Mouse (Mus musculus): ENCODE data around the gene Gdf11. TPM values are rescaled to one million over a fixed set of nuclear protein-coding genes. Genes with fewer than 3 reads are reported as not detected.

Gene Gdf11
- total RNA-seq, 2 experiments from 2014 or later, result 12.6 to 14.7 TPM

- intact Hi-C loops (cut with DNase I), result loop anchor here (5.0 kb wide), 1 partner anchor 77 kb away; no protein-coding TSS in a partner anchor
- no peak for DNase-seq (ENCODE audit: low spot score in 2 of 2)
Observed at GRCm38 (mm10) chr10:128899759-128900490, 8.4 kb upstream of the Gdf11 start.

- intact Hi-C loops (cut with DNase I), result loop anchor here (5.0 kb wide), 1 partner anchor 80 kb away; no protein-coding TSS in a partner anchor
- DNase-seq (ENCODE audit: low spot score in 2 of 2), result no peak
Observed at GRCm38 (mm10) chr10:128897501-128897900, 6.0 kb upstream of the Gdf11 start.

GRCm38 (mm10) chr10:128896807-128897206 lies 5.3 kb upstream of the Gdf11 start:
- intact Hi-C loops (cut with DNase I), result loop anchor here (5.0 kb wide), 1 partner anchor 80 kb away; no protein-coding TSS in a partner anchor
- DNase-seq (ENCODE audit: low spot score in 2 of 2), result no peak

GRCm38 (mm10) chr10:128895952-128896693 lies 4.6 kb upstream of the Gdf11 start:
- intact Hi-C loops (cut with DNase I), result loop anchor here (1.0 to 5.0 kb wide), 2 partner anchors 51 to 81 kb away; no protein-coding TSS in a partner anchor
- no peak for DNase-seq (ENCODE audit: low spot score in 2 of 2)

GRCm38 (mm10) chr10:128895437-128895836 lies 3.9 kb upstream of the Gdf11 start:
- intact Hi-C loops (cut with DNase I), result loop anchor here (1.0 to 5.0 kb wide), 2 partner anchors 50 to 82 kb away; no protein-coding TSS in a partner anchor
- DNase-seq (ENCODE audit: low spot score in 2 of 2), result peak; percentile 54 to 65

- DNase-seq (ENCODE audit: low spot score in 2 of 2), result no peak
- intact Hi-C loops (cut with DNase I), result loop anchor here (5.0 kb wide), 1 partner anchor 155 kb away; no protein-coding TSS in a partner anchor
Observed at GRCm38 (mm10) chr10:128892246-128892645, 728 bp upstream of the Gdf11 start.

GRCm38 (mm10) chr10:128890383-128891295 lies 879 bp downstream of the Gdf11 start:
- no peak for DNase-seq (ENCODE audit: low spot score in 2 of 2)
- intact Hi-C loops (cut with DNase I), result loop anchor here (5.0 kb wide), 1 partner anchor 153 kb away; no protein-coding TSS in a partner anchor

GRCm38 (mm10) chr10:128889846-128890245 lies 1.7 kb downstream of the Gdf11 start:
- no peak for DNase-seq (ENCODE audit: low spot score in 2 of 2)
- intact Hi-C loops (cut with DNase I), result loop anchor here (5.0 kb wide), 1 partner anchor 153 kb away; no protein-coding TSS in a partner anchor

GRCm38 (mm10) chr10:128888941-128889827 lies 2.3 kb downstream of the Gdf11 start:
- DNase-seq (ENCODE audit: low spot score in 2 of 2), result no peak
- intact Hi-C loops (cut with DNase I), result no loop called here

GRCm38 (mm10) chr10:128882067-128882466 lies 9.5 kb downstream of the Gdf11 start:
- intact Hi-C loops (cut with DNase I), result no loop called here
- no peak for DNase-seq (ENCODE audit: low spot score in 2 of 2)

- intact Hi-C loops (cut with DNase I), result no loop called here
Observed at GRCm38 (mm10) chr10:128878811-128879210, 12.7 kb downstream of the Gdf11 start.

GRCm38 (mm10) chr10:128878291-128878690 lies 13.2 kb downstream of the Gdf11 start:
- DNase-seq (ENCODE audit: low spot score in 2 of 2), result no peak
- intact Hi-C loops (cut with DNase I), result no loop called here

More at GRCm38 (mm10) chr10:128878811-128879210, 12.7 kb downstream of the Gdf11 start:
- DNase-seq (ENCODE audit: low spot score in 2 of 2), result no peak

GRCm38 (mm10) chr10:128870341-128870740 lies 21.2 kb downstream of the Gdf11 start:
- intact Hi-C loops (cut with DNase I), result no loop called here
- no peak for DNase-seq (ENCODE audit: low spot score in 2 of 2)

- intact Hi-C loops (cut with DNase I), result no loop called here
- no peak for DNase-seq (ENCODE audit: low spot score in 2 of 2)
Observed at GRCm38 (mm10) chr10:128866518-128866917, 25.0 kb downstream of the Gdf11 start.

- intact Hi-C loops (cut with DNase I), result no loop called here
- DNase-seq (ENCODE audit: low spot score in 2 of 2), result no peak
Observed at GRCm38 (mm10) chr10:128866042-128866441, 25.5 kb downstream of the Gdf11 start.

- intact Hi-C loops (cut with DNase I), result no loop called here
- DNase-seq (ENCODE audit: low spot score in 2 of 2), result no peak
Observed at GRCm38 (mm10) chr10:128861176-128861575, 30.3 kb downstream of the Gdf11 start.

GRCm38 (mm10) chr10:128850339-128850738 lies 41.2 kb downstream of the Gdf11 start:
- intact Hi-C loops (cut with DNase I), result no loop called here
- DNase-seq (ENCODE audit: low spot score in 2 of 2), result no peak

- no peak for DNase-seq (ENCODE audit: low spot score in 2 of 2)
- intact Hi-C loops (cut with DNase I), result loop anchor here (5.0 kb wide), 1 partner anchor 129 kb away; no protein-coding TSS in a partner anchor
Observed at GRCm38 (mm10) chr10:128848426-128848825, 43.1 kb downstream of the Gdf11 start.
